Mouse (Mus musculus) C2C12 (cell line): ENCODE measurements around the gene Rab33b. TPM values are rescaled to one million over a fixed set of nuclear protein-coding genes. Genes with fewer than 3 reads are reported as not detected.

ENCODE experiments used
- H3K27me3 ChIP-seq: one replicate; pipeline ENCODE4 v1.6.1; 2011; ENCODE audit not compliant: control insufficient read depth, insufficient read depth, insufficient read length
- H3K36me3 ChIP-seq: one replicate; pipeline ENCODE4 v1.6.1; 2011; ENCODE audit not compliant: control insufficient read depth, insufficient read depth
- H3K4me3 ChIP-seq: one replicate; pipeline ENCODE4 v1.5.1; 2011; ENCODE audit warnings: mild to moderate bottlenecking, control low read depth; ENCODE audit not compliant: poor library complexity, insufficient read depth, severe bottlenecking
- H3K79me2 ChIP-seq: one replicate; pipeline ENCODE4 v1.6.1; 2011; ENCODE audit not compliant: control insufficient read depth, insufficient read depth
- H3K79me3 ChIP-seq: one replicate; pipeline ENCODE4 v1.6.1; 2011; ENCODE audit warnings: low read depth, control low read depth
- H3ac ChIP-seq: one replicate; pipeline ENCODE3; 2011; ENCODE audit warnings: low read depth; ENCODE audit not compliant: control insufficient read depth, insufficient read length
- CEBPB ChIP-seq: IDR thresholded peaks from one replicate; pipeline ENCODE4 v1.6.1; 2011; ENCODE audit warnings: low read depth, mild to moderate bottlenecking, control low read depth, moderate library complexity
- CTCF ChIP-seq: IDR thresholded peaks from one replicate; pipeline ENCODE4 v1.5.1; 2011; ENCODE audit not compliant: control insufficient read depth, insufficient read depth, insufficient read length
- FOSL1 ChIP-seq: IDR thresholded peaks from one replicate; pipeline ENCODE4 v1.8.0; 2011; ENCODE audit warnings: mild to moderate bottlenecking, low read length; ENCODE audit not compliant: poor library complexity, insufficient read depth, severe bottlenecking
- MAX ChIP-seq: IDR thresholded peaks from one replicate; pipeline ENCODE4 v1.6.1; 2011; ENCODE audit warnings: mild to moderate bottlenecking, control low read depth
- MYOD1 ChIP-seq: IDR thresholded peaks from one replicate; pipeline ENCODE4 v1.6.1; 2011; ENCODE audit warnings: low read depth; ENCODE audit not compliant: control insufficient read depth, insufficient read length
- MYOG ChIP-seq: IDR thresholded peaks from one replicate; pipeline ENCODE4 v1.6.1; 2011; ENCODE audit not compliant: control insufficient read depth, insufficient read length; ENCODE audit errors: extremely low read depth
- USF1 ChIP-seq: IDR thresholded peaks from one replicate; pipeline ENCODE4 v1.6.1; 2011; ENCODE audit warnings: low read depth, mild to moderate bottlenecking, control low read depth, moderate library complexity
- polyA plus RNA-seq: library from polyadenylated mRNA; unstranded; fragments of >200 nt; fragmentation: generic; extraction: Trizol; gene quantifications from one replicate; pipeline ENCODE4 v1.2.1, GENCODE M21; 2012; ENCODE audit warnings: missing spikeins

Gene Rab33b
- polyA plus RNA-seq, 1 experiment: 4.7 TPM

- Histone ChIP-seq H3K79me3 (peaks cover 6% of the 10 kb centered on the region), H3K79me2 (peaks cover 9% of the 10 kb centered on the region), H3ac (no peak overlapping the region), H3K4me3 (no peak overlapping the region), H3K36me3 (peaks cover 16% of the 10 kb centered on the region), H3K27me3 (no peaks in the 10 kb centered on the region)
- TF ChIP-seq CEBPB: no peak
- TF ChIP-seq MAX: no peak
- TF ChIP-seq MYOG: no peak
- no peak for TF ChIP-seq CTCF
- no peak for TF ChIP-seq MYOD1
- no peak for TF ChIP-seq FOSL1
- TF ChIP-seq USF1: no peak
These were observed 3.8 kb upstream of the Rab33b start for GRCm38 (mm10) chr3:51479893-51480292.

- H3ac ChIP-seq: no peak overlapping the region
- no peaks in the 10 kb centered on the region for H3K27me3 ChIP-seq
- H3K4me3 ChIP-seq: no peak overlapping the region
- peaks cover 7% of the 10 kb centered on the region for H3K36me3 ChIP-seq
- peaks cover 16% of the 10 kb centered on the region for H3K79me3 ChIP-seq
- no peak for TF ChIP-seq FOSL1
- no peak for TF ChIP-seq MYOD1
- TF ChIP-seq CEBPB: no peak
- no peak for TF ChIP-seq MAX
- TF ChIP-seq MYOG: no peak
- TF ChIP-seq CTCF: no peak
- TF ChIP-seq USF1: no peak
- peaks cover 20% of the 10 kb centered on the region for H3K79me2 ChIP-seq
These were observed 2.7 kb upstream of the Rab33b start for GRCm38 (mm10) chr3:51481059-51481458.

- Histone ChIP-seq H3K4me3 (no peak overlapping the region), H3ac (no peak overlapping the region), H3K79me2 (peaks cover 29% of the 10 kb centered on the region), H3K79me3 (peaks cover 19% of the 10 kb centered on the region), H3K27me3 (no peaks in the 10 kb centered on the region), H3K36me3 (peaks cover 7% of the 10 kb centered on the region)
- no peak for TF ChIP-seq FOSL1
- no peak for TF ChIP-seq CTCF
- TF ChIP-seq MYOD1: no peak
- TF ChIP-seq MAX: no peak
- TF ChIP-seq USF1: no peak
- no peak for TF ChIP-seq CEBPB
- no peak for TF ChIP-seq MYOG
These were observed 1.8 kb upstream of the Rab33b start for GRCm38 (mm10) chr3:51481881-51482280.

- H3K4me3 ChIP-seq: no peak overlapping the region
- H3ac ChIP-seq: no peak overlapping the region
- peaks cover 19% of the 10 kb centered on the region for H3K79me3 ChIP-seq
- TF ChIP-seq MYOG (no peak), FOSL1 (no peak), USF1 (no peak), CEBPB (no peak), CTCF (no peak), MYOD1 (no peak), MAX (no peak)
- H3K27me3 ChIP-seq: no peaks in the 10 kb centered on the region
- H3K79me2 ChIP-seq: peaks cover 29% of the 10 kb centered on the region
- H3K36me3 ChIP-seq: no peaks in the 10 kb centered on the region
These were observed 939 bp upstream of the Rab33b start for GRCm38 (mm10) chr3:51482781-51483180.

- Histone ChIP-seq H3K4me3 (peak overlapping the region; percentile 90), H3K36me3 (no peaks in the 10 kb centered on the region), H3ac (peak overlapping the region; percentile 84), H3K79me3 (peaks cover 25% of the 10 kb centered on the region), H3K27me3 (no peaks in the 10 kb centered on the region), H3K79me2 (peaks cover 43% of the 10 kb centered on the region)
- no peak for TF ChIP-seq CTCF
These were observed 650 bp downstream of the Rab33b start for GRCm38 (mm10) chr3:51484370-51484769.

DNA sequence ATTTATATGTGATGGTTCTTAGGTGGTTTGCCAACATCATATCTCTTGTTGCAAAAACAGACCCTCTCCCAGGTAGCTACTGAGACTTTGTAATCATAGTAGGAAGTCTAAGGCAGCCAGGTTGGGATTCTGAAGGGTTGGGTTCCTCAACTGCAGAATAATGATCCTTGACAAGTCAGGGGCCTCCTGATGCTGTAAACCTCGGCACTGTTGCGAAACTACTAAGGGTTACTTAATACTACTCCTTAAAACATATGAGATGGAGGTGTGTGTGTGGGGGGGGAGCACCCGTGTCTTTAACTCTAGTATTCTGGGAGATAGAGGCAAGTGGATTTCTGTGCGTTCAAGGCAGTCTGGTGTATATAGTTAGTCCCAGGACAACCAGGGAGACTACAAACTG, 1.6 kb downstream of the Rab33b start:
- H3K79me3 ChIP-seq: peaks cover 30% of the 10 kb centered on the region
- TF ChIP-seq MYOG (no peak), CEBPB (peak; percentile 73)
- no peak overlapping the region for H3K4me3 ChIP-seq
- H3K27me3 ChIP-seq: no peaks in the 10 kb centered on the region
- no peak overlapping the region for H3ac ChIP-seq
- peaks cover 52% of the 10 kb centered on the region for H3K79me2 ChIP-seq
- no peaks in the 10 kb centered on the region for H3K36me3 ChIP-seq
